Mouse (Mus musculus) cerebellum, postnatal 14 days (tissue): ENCODE results near the gene Lao1.
"Not testable (repeated sequence)": the region's sequence is repeated elsewhere in the genome, so short reads cannot be mapped to it uniquely, and the experiment has no call there.

Experiments
- DNase-seq, 2 experiments: peaks; one replicate each; pipeline ENCODE4 v3.0.0; 2021; ENCODE audit warnings: mixed read lengths in 2 of 2

Gene Lao1

GRCm38 (mm10) chr4:118961141-118961628, at the start of gene Lao1:
Gene Lao1, plus strand, starts transcription at chr4:118961578.
- DNase-seq: peak; percentile 65 to 77

- DNase-seq: not testable (repeated sequence)
These were observed 44.0 kb upstream of the Lao1 start, which contains the start of gene Olfr1329 for GRCm38 (mm10) chr4:118917365-118917764. Gene Olfr1329, minus strand, starts transcription at chr4:118917465.

- DNase-seq: not testable (repeated sequence)
These were observed 30.1 kb upstream of the Lao1 start for GRCm38 (mm10) chr4:118931326-118931725.

- DNase-seq: no peak
These were observed 22.9 kb upstream of the Lao1 start, which contains the start of gene Olfr1328 for GRCm38 (mm10) chr4:118938512-118938911. Gene Olfr1328, minus strand, starts transcription at chr4:118938612.

- no peak for DNase-seq
These were observed 2.6 kb upstream of the Lao1 start for GRCm38 (mm10) chr4:118958812-118959211.

- DNase-seq: no peak
These were observed 6.3 kb downstream of the Lao1 start for GRCm38 (mm10) chr4:118967711-118968110.

GRCm38 (mm10) chr4:118973281-118973680, 11.9 kb downstream of the Lao1 start:
- no peak for DNase-seq

- DNase-seq: no peak
These were observed 23.9 kb downstream of the Lao1 start for GRCm38 (mm10) chr4:118985291-118985690.

GRCm38 (mm10) chr4:118988535-118988934, 27.2 kb downstream of the Lao1 start:
- DNase-seq: peak; percentile 60 to 63

GRCm38 (mm10) chr4:118989331-118989730, 28.0 kb downstream of the Lao1 start:
- no peak for DNase-seq

- DNase-seq: peak in 1 of 2 experiments; percentile 24
These were observed 30.4 kb downstream of the Lao1 start for GRCm38 (mm10) chr4:118991797-118992196.

- no peak for DNase-seq
These were observed 35.8 kb downstream of the Lao1 start for GRCm38 (mm10) chr4:118997127-118997542.

- no peak for DNase-seq
These were observed 38.5 kb downstream of the Lao1 start for GRCm38 (mm10) chr4:118999691-119000486.

GRCm38 (mm10) chr4:119001696-119002095, 40.3 kb downstream of the Lao1 start:
- DNase-seq: no peak

- no peak for DNase-seq
These were observed 41.1 kb downstream of the Lao1 start for GRCm38 (mm10) chr4:119002512-119002911.

- peak; percentile 49 to 51 for DNase-seq
These were observed 42.8 kb downstream of the Lao1 start for GRCm38 (mm10) chr4:119004178-119004577.

GRCm38 (mm10) chr4:119004613-119005339, 43.4 kb downstream of the Lao1 start:
- peak; percentile 95 to 97 for DNase-seq

- DNase-seq: no peak
These were observed 46.2 kb downstream of the Lao1 start for GRCm38 (mm10) chr4:119007602-119008001.

GRCm38 (mm10) chr4:119008476-119008875, 47.1 kb downstream of the Lao1 start:
- DNase-seq: peak; percentile 26 to 42

GRCm38 (mm10) chr4:119009814-119010213, 48.4 kb downstream of the Lao1 start:
- no peak for DNase-seq

- DNase-seq: no peak
These were observed 49.8 kb downstream of the Lao1 start for GRCm38 (mm10) chr4:119011050-119011680.

GRCm38 (mm10) chr4:119013031-119013430, 51.7 kb downstream of the Lao1 start:
- no peak for DNase-seq

GRCm38 (mm10) chr4:119014997-119015396, 53.6 kb downstream of the Lao1 start:
- peak; percentile 49 to 53 for DNase-seq
